Mouse (Mus musculus) T-helper 17 cell (primary cell): ENCODE data around the gene Tbc1d23.

Experiments
- in situ Hi-C, 2 experiments: fragments of 300-600 bp; cut with MboI, MseI; formaldehyde crosslinking; loops; 1 replicate in 1 of 2; 2 replicates in 1 of 2; pipeline ENCODE4 v1.15.1; 2025; ENCODE audit warnings: high pct_unique_total_duplicates in 2 of 2

Gene Tbc1d23

DNA sequence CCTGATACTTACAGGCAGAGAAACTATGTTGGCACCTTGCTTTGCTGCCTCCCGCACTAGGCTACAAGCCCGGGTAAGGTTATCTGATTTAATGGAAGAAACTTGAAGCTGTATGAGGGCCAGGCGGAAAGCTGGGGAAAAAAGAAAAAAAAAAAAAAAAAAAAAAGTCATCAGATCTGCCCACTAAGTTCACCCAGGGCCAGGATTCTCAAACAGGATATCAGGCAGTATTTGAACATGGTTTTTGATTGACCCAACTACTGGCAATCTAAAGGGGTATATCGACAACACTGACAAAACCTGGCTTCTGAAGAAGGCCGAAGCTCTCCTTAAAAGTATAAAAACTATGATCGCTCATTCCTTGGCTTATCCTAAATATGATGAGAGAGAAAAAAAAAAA lies 65.2 kb downstream of the Tbc1d23 start:
- in situ Hi-C loops = loop anchor here in 1 of 2 experiments (5.0 kb wide), 1 partner anchor 49 kb away; no protein-coding TSS in a partner anchor

DNA sequence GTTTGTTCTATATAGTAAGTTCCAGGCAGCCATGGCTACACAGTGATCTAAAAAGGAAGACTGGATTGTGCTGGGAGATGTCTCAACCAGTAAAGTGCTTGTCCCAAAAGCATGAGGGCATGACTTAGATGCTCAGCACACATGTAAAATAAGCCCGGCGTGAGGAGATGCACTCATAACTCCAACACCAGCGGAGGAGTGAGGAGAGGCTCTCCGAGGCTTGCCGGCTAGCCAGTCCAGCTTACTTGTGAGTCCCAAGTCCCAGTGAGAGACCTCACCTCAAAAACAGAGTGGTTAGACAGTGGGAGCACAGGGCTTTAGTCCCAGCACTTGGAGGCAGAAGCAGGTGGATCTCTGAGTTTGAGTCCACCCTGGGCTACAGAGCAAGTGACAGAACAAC lies 66.1 kb downstream of the Tbc1d23 start:
- in situ Hi-C loops = loop anchor here in 1 of 2 experiments (5.0 kb wide), 1 partner anchor 48 kb away; no protein-coding TSS in a partner anchor

DNA sequence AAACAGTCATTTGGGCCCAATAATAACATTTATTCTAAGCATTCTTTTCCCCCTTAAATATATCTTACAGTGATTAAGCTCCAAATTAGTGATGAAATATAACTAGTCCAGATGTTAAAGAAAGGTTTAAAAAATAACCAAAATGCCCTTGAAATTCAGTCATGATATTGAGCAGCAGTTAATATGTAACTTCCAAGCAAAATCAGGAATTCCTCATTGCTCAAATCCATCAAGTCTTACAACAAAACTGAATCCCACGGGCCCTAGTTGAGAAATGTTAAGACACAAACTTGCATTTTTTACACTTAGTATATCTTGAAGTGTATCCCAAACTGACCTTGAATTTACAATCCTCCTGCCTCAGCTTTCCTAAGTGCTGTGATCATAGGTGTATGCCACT lies 67.6 kb downstream of the Tbc1d23 start:
- in situ Hi-C loops = no loop called here

DNA sequence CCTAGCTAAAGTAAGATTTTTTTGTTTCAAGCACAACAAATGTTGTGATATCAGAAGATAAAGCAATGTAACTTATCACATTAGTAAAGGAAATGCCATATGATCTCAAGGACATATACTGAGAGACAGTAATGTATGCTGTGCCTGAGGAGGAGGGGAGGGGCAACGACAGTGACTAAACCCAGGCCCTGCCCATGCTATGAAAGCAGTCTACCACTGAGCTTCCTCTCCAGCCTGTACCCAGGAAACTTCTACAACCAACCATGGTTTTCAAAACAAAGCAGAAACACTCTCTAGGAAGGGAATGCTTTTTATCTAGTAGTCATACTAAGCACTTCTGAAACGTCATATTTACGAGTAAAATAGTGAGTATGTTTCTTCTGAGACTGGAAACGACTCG lies 68.5 kb downstream of the Tbc1d23 start:
- in situ Hi-C loops = no loop called here

GRCm38 (mm10) chr16:57159835-57160234 lies 71.5 kb downstream of the Tbc1d23 start:
- in situ Hi-C loops = no loop called here

GRCm38 (mm10) chr16:57157728-57158127 lies 73.6 kb downstream of the Tbc1d23 start:
- in situ Hi-C loops = no loop called here

DNA sequence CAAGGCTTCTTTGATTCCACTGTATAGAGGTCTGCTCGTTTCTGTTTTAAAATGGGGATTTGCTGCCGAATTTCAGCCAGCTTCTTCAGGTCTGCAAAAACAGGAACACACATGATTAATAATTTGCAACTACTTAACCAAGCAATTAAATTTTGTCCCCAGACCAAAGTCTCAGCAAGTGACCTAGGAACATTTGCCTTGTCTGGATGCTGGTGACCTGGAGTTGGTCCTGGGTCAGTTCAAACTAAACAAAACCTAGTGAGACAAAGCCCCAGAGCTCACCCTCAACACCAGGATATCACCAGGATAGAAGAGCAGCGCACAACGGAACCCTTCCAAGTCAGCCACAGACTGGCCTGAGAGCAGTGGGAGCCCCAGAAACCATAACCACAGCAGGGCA lies 74.2 kb downstream of the Tbc1d23 start:
- in situ Hi-C loops = no loop called here

DNA sequence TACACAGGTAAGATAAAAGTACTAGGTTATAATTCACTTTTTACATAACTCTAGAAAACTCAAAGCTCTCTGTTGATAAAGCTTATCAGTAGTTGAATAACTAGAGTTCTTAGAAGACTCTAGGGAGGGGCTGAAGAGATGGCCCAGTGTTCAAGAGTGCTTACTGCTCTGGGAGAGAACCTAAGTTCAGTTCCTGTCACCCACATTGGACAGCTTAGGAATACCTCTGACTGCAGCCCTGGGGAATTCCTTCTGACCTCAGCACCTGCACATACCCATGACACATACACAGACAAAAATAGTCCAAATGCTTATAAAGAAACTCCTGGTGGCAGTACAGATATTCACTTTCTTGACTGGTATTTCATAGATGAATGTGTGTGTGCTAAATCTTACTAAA lies 75.4 kb downstream of the Tbc1d23 start:
- in situ Hi-C loops = no loop called here

GRCm38 (mm10) chr16:57151437-57151836 lies 79.9 kb downstream of the Tbc1d23 start:
- in situ Hi-C loops = no loop called here

DNA sequence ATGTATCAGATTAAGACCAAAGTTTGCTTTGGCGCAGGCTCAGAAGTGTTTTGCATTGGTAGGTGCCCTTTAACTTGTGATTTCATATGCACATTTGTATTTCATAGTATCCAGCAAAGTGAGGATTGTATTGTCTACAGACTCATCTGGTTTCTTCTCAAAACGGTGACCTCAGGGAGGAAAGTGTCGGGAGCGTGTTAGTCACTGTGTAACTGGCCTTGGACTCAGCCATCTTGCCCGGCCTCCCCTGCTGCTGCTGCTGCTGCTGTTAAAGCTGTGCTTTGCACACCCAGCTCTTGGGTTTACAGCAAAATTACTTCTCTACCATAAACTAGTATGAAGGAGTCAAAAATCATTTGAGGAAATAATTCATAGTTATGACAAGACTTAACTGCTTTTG lies 86.6 kb downstream of the Tbc1d23 start:
- in situ Hi-C loops = loop anchor here in 1 of 2 experiments (25.0 kb wide), 1 partner anchor 1132 kb away; no protein-coding TSS in a partner anchor

DNA sequence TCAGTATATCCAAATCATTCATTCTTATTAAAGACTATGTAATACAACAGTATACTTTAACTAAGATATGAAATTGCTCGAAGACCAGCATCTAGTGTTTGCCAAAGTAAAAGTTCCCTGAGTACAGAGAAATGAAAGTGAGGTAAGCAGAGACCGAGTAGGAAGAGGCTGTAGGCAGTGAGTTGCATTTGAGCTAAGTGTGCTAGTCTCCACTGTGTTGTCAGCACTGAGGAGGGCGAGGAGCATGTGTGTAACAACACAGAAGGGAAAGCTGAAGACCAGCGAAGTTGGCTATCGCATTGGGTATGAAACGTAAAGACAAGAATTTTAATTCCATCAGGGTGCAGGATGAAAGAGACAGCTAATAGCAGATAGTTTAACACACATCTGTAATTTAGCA lies 97.7 kb downstream of the Tbc1d23 start:
- in situ Hi-C loops = loop anchor here in 1 of 2 experiments (25.0 kb wide), 1 partner anchor 1121 kb away; no protein-coding TSS in a partner anchor

DNA sequence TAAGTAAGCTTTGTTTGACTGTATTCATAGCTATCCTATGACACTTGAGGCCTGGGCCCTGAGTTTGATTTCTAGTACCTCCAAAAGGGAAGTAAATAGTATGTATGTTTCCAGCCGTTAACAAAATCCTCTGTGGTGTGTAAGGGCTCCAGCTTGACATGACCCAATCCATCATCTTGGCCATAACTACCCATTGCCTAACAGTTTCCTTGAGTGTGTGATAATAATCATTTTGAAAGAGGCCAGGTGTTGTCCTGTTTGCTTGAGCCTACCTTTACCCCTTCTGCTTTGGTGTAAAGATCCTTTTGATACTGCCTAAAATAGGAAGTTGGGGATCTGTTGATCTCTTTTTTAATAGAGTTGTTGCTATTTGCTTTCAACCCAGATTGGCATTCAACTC lies 99.0 kb downstream of the Tbc1d23 start:
- in situ Hi-C loops = loop anchor here in 1 of 2 experiments (25.0 kb wide), 1 partner anchor 1120 kb away; no protein-coding TSS in a partner anchor

DNA sequence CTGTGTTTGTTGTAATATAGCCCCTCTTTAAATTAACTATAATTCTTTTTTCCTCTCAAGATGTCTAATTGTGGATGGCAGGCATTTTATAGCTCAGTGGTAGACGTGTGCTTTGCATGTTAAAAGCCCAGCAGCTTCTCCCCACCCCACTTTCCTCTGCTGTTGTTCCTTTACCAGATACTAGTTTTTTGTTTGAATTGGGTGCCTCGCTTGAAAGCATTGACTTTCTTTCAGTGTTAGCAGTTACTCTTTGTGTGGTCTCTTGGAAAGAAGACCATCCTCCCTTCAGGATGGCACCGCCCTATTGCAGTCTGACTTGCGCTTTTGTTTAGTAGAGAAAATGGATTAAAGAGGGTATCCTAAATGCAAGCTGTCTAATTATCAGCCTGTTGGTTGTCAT lies 99.8 kb downstream of the Tbc1d23 start:
- in situ Hi-C loops = loop anchor here in 1 of 2 experiments (25.0 kb wide), 1 partner anchor 1119 kb away; no protein-coding TSS in a partner anchor

DNA sequence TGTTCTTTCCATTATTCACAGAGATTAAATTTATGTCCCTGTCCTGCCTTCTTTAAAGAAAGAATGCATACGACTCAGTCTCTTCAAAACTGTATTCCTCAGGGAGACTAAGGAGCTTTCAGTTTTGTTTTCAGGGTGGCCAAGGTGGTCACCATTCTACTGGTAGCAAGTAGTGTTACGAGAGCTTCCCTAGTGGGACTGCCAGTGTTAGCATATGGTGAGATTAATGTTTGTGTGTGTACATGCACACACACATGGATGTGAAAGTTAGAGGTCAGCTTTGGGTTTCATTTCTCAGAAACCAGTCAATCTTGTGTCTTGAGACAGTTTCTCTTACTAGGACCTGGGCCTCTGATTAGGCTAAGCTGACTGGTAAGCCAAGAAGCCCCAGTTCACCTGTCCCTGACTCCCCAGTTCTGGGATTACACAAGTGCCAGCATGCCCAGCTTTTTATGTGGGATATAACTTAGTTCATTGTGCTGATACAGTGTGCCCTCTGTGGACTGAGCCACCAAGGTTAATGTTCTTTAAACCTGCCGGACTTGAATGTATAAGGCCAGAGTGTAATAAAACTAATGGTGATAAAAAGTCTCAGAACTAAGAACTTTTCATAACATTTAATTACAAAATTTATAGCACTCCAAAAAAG lies 100.4 kb downstream of the Tbc1d23 start:
- in situ Hi-C loops = loop anchor here in 1 of 2 experiments (25.0 kb wide), 1 partner anchor 1119 kb away; no protein-coding TSS in a partner anchor

DNA sequence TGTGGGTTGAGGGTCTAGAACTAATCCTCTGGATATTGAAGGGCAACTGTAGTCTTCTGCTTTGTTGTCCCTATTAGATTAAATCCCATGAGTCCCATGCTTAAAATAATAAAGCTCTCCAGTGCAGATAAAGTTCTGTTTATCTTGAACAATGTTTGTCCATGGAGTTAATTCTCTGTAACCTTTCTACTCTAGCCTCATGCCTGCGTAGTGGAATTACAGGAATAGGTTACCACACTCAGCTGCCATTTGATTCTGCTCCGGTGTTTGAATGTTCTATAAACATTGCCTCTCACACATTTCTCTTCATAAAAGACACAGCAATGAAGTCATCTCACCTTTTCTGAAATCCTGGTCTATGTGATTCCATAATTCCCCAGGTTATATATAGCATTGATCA lies 103.5 kb downstream of the Tbc1d23 start:
- in situ Hi-C loops = loop anchor here in 1 of 2 experiments (25.0 kb wide), 1 partner anchor 1116 kb away; no protein-coding TSS in a partner anchor

DNA sequence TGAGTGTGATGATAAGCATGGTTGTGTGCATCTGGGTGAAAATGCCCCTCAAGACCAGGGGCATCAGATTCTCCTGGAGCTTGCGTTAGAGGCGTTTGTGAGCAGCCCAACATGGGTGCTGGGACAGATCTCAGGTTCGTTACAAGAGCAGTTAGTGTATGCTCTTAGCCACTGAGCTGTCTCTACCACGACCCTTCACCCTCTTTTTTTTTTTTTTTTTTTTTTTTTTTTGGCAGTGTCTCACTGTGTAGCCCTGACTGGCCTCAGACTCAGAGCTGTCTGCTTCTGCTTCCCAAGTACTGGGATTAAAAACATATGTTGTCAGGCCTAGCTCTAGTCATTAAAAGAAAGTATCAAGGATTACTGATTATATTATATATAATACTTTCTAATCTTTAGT lies 105.0 kb downstream of the Tbc1d23 start:
- in situ Hi-C loops = loop anchor here in 1 of 2 experiments (25.0 kb wide), 1 partner anchor 1114 kb away; no protein-coding TSS in a partner anchor

DNA sequence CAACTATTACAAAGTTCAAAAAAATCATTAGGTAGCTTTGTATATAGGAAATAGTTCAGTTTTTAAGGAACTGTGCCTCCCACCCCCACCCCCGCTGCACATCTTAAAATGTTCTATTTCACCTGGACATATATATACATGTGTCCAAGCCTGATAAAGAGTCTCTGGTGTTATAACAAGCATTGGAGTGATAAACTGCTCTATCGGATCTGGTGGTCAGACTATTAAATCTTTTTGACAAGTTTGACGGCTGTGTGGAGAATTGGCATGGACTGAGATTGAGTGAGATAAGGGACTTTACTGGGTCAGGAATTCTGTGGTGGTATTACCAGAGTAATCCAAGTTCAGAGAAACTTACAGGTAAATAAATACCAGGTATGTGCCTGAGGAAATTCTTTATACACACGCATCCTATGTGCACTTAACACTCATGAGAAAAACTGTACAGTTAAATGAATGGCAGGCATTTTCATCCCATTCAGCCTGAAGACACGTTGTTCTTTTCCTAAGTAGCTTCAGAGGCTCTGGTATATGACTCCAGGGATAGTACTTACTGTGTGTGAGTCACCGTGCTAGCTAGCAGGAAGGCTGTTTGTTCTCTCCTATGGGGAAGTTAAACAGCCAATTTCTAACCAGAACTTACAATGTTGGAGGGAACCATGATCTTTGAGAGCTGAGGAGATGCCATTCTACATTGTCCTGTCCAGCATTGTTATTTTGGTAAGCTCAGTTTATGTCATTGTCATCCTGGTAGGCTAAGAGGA lies 108.4 kb downstream of the Tbc1d23 start:
- in situ Hi-C loops = no loop called here

DNA sequence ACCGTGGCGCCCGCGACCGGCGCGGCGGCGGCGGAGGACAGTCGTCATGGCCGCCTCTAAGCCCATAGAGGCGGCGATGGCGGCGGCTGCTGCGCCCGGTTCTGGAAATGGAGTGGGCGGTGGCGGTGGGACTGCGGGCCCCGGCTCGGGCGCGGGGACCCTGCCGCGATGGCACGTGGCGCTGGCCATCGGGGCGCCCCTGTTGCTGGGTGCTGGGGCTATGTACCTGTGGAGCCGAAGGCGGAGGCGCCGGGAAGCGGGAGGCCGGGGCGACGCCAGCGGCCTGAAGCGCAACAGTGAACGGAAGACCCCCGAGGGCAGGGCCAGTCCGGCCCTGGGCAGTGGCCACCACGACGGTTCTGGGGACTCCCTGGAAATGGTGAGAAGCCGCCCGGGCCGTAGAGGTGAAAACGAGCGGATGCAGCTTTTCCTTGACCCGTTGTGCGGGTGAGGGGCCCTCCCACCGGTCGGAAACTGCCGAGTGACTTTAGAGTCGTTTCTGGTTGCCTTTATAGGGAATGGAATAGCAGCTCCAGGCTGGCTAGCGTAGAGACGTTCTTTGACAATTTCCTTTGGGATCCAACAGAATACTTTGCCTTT lies 109.4 kb downstream of the Tbc1d23 start:
- in situ Hi-C loops = no loop called here

GRCm38 (mm10) chr16:57120913-57121815 lies 110.1 kb downstream of the Tbc1d23 start, which contains the start of gene Tomm70a:
TSS of gene Tomm70a (plus strand) at chr16:57121703.
- in situ Hi-C loops = no loop called here
